8 mouse cellular contexts compared by ENCODE assay signal in genomic region chr1:86501114-86501532, GRCm38 (mm10). TPM values are rescaled to one million over a fixed set of nuclear protein-coding genes. Genes with fewer than 3 reads are reported as not detected.
DNase-seq lines count a peak whose midpoint lies in the region; ATAC-seq and TF ChIP-seq lines count a peak whose summit lies in the region.

No protein-coding gene starts in this region.

- peak; percentile 58 to 70 for DNase-seq in CD8-positive naive resting alpha-beta T cell, adult 2 months (ENCODE audit: low read depth in 2 of 2, low spot score in 2 of 2)
- peak; percentile 58 for DNase-seq in adrenal gland, postnatal 25 days
- peak; percentile 80 for DNase-seq in heart, postnatal 4 days
- DNase-seq in layer of hippocampus, adult 9-10 months (ENCODE audit: low spot score), result peak; percentile 79
- peak; percentile 70 for DNase-seq in lung, adult 2 months
- peak; percentile 89 for DNase-seq in right cerebral cortex, adult 18-20 months

- H3K9me3 ChIP-seq in erythroblast, embryonic 14.5 days (ENCODE audit: control insufficient read depth, low read length), result no peaks in the 10 kb centered on the region

- H3K4me1 ChIP-seq in erythroblast, embryonic 14.5 days (ENCODE audit: control insufficient read depth), result peaks cover 74% of the 10 kb centered on the region
- H3K4me1 ChIP-seq in lung, adult 2 months (ENCODE audit: control insufficient read depth, insufficient read depth, low read length), result peaks cover 27% of the 10 kb centered on the region

- 0 out of 2 replicates have a peak, but pooled peaks have one; percentile 8 for TF ChIP-seq POLR2A in lung, adult 2 months (IDR thresholded peaks at IDR 0.05; ENCODE audit: borderline replicate concordance, extremely low read depth, low read depth, low read length)

- TF ChIP-seq CTCF in lung, adult 2 months (IDR thresholded peaks at IDR 0.05; ENCODE audit: insufficient read depth, low read length), result peak; percentile 66

- H3K36me3 ChIP-seq in erythroblast, embryonic 14.5 days (ENCODE audit: control insufficient read depth), result no peaks in the 10 kb centered on the region

- H3K27me3 ChIP-seq in erythroblast, embryonic 14.5 days (ENCODE audit: control insufficient read depth), result peaks cover 26% of the 10 kb centered on the region

- peak overlapping the region; percentile 10 for H3K4me3 ChIP-seq in erythroblast, embryonic 14.5 days (replicated peaks)
- no peak overlapping the region for H3K4me3 ChIP-seq in lung, adult 2 months (replicated peaks; ENCODE audit: extremely low read depth, low read depth, low read length)

- WGBS in lung, adult 2 months, result 17% methylated on average over 6 of the region's 6 CpGs

- ATAC-seq in granulocyte monocyte progenitor cell, adult 5-6 weeks (replicated peaks; ENCODE audit: poor library complexity, severe bottlenecking), result no peak

RNA-seq across cellular contexts. Expression of gene Ptma, which starts 25.4 kb away (rescaled TPM):
- 556 and 574 TPM in 2 replicates for total RNA-seq in adrenal gland, postnatal 25 days (2021)
- polyA plus RNA-seq in erythroblast, embryonic 14.5 days (2012), result 597 and 661 TPM in 2 replicates
- total RNA-seq in heart, postnatal 4 days (2021), result 100 to 1,000 TPM; 724 to 726 TPM
- 751 and 980 TPM in 2 replicates for polyA plus RNA-seq in lung, adult 2 months (2012; rRNA removed)
- 3,814 and 3,953 TPM in 2 replicates for total RNA-seq in granulocyte monocyte progenitor cell, adult 5-6 weeks (2014; fragmentation: Nextera tagmentation)
- 7,771 and 8,789 TPM in 2 replicates for total RNA-seq in granulocyte monocyte progenitor cell, adult 5-6 weeks (2017)
